Mouse (Mus musculus) ovary, postnatal 36 days (tissue): ENCODE results near the gene Lrmda.

Source experiments
- DNase-seq: peaks from one replicate; pipeline ENCODE4 v3.0.0; 2022; ENCODE audit warnings: low spot score, mixed read lengths

Lrmda gene

DNA sequence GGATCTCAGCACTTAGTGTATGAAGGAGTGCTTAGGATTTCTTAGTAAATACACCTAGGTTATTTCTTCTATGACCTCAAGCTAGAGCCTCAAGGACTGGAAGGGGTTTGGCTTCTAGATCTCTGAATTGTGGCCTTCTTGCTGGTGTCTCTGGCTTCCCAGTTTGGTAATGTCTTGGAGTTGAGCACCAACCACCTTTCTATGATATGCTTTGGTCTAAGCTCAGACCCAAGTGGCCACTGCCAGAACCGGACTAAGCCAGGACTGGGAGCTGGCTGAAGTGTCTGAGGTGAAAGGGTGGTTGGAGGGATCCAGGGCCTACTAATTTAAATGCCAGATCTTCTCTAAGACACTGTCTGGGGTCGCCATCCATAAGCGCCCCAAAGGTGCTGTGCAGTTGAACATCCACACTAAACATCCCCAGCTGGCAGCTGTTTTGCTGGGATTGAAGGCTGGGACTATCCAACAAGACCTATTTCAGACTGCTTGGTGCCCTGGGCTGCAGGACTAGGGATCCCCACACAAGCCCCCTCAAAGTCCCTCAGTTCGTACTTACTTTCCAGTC is 27.1 kb upstream of the Lrmda start:
- no peak for DNase-seq

DNA sequence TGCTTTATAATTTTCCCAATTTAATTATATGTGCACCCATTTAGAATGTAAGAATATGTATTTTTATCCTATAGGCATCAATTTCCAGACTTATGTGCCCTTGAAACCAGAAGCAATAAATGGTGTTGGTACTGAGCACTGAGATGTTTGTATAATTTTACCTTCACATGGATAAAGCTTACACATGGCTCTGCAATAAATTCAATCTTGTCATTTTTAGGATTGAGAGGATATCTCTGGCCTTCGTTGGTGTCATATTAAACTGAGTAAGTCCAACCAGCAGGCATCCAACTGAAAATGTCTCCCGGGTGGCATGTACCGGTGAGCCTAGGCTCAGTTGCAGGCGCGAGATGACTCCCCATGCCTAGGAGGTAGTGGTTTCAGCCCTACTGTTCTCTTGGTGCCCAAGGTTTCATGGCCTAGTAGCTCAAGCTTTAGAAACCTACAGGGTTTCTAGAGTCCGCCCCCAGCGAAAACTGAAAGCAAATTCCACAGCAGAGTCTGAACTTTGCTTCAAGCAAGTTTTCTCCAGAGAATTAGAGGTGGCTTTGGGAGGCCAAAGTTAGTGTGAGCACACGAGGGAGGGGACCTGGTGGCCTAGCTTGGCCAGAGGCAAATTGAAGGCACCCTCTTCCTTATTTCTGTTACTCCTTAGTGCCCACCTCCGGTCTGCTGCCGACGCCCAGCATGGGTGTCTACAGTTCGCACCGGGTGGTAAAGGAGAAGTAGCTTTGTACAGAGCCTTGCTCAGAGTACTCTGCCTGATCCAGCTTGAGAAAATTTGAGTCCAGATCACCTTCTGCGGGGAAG is 26.1 kb upstream of the Lrmda start:
- DNase-seq, result peak; percentile 31

DNA sequence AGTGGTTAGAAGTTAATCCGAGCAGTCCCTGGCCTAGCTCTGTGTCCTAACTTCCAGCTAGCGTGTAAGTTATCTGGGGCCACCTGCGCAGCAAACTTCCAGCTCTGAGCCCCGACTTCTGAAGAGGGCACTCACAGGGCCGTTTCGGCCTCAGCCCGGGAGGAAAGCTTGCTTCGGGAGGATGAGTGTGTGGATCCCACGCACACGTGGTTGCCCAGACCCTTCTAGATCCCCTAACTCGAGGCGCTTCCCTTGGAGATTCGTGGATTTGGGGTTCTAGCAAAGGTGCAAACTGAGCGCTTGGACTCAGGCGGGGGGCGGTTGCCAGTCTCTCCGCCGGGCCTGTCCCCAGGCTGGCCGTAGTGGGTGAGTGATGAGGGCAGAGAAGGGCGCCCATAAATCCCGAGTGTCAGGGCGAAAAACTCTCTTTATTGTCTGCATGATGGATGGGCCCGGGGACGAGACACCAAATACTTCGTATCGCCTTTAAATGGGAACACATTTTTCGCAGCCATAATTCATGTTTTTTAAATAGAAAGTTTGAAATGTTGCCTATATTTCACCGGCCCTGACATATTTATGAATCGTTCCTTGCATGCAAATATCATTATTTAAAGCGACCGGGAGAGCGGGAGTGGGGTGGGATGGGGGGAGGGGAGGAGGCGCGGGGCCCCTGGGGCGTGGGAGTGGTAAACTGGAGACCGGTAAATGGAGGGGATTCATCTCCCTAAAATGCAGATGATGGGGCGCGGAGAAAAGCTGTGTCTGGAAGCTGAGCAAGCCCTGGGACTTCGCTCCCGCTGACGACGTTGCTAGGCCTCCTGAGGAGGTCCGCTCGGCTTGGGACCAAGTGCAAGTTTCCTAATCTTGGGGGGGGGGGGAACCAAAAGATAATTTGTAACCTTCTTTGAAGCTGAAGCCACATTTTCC is 25.2 kb upstream of the Lrmda start:
- peak; percentile 39 for DNase-seq

DNA sequence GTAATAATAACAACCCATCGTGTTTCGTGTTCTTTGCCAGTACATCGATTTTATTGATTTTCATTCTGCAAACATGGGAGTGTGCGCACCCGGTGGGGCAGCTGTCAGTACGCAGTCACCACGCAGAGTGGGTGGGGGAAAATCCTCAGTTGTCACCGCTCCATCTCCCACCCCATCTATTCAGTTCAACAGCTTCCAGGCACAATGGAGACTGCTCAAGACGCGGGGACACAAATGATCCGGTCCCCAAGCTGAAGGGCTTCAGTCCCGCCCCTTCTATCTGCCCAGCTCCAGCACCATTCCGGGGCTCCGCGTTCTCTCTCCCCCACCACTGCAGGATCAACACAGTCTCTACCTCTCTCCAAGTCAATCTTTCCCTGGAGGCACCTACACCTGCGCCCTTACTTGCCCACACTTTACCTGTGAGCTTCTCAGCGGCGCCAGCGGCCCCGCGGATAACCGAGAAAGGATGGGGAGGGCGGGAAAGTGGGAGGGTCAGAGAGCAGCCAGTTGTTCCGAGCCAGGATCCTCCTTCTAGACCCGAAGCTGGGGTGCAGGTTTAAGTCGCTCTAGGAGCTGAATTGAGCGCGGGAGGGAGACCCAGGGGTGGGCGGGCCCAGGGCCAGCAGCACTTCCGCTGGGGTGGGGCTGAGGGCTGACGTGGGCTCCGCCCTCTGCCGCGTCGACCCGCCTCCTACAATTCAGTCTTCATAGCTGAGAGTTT is 24.3 kb upstream of the Lrmda start:
- peak; percentile 79 for DNase-seq

DNA sequence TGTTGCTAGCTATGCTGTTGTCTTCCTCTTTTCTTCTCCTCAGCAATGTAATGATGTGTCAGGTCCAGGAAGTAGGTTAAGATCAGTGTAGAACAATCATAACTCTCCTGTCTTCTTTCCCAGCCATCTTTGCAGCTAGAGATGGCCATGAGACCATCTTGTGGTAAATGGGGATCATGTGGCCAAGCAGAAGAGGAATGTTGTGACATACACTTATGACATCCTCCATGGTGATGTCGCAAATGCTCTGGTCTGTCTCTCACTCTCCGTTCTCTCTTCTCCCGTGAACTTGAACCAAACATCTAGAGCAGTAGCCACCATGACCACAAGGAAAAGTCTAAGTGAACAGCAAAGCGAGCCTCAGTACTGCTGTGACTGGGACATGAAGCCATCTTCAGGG is 19.9 kb upstream of the Lrmda start:
- no peak for DNase-seq

DNA sequence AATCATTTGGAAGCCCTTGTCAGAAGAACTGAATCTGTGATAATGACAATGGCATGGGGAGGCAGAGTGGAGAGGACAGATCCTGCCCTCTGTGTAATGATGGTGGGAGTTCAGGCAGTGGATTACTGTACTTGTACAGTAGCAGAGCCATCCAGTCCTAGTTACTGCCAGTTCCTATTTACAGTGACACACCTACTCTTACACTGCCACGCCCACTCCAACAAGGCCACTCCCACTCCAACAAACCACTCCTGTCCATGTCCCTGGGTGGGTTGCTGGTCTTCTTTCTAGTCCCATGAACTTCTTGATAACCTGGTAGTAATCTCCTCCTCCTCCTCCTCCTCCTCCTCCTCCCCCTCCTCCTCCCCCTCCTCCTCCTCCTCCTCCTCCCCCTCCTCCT is 16.3 kb upstream of the Lrmda start:
- no peak for DNase-seq

DNA sequence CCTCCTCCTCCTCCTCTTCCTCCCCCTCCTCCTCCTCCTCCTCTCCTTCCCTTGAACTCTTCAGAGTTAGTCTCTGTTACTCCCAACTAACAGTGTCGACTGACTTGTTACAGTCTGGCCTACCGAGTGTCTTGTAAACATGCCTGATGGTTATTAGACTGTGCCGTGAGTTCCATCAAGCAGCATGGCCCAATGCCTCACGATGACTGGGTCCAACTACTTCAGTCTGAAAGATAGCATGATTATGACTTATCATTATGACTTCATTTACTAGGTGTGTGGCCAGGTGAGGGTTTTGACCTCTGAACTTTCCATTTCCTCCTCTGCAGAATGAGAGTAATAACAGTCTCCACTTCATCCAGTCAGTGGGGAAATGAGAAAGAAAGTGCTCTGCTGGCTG is 15.9 kb upstream of the Lrmda start:
- DNase-seq, result no peak

DNA sequence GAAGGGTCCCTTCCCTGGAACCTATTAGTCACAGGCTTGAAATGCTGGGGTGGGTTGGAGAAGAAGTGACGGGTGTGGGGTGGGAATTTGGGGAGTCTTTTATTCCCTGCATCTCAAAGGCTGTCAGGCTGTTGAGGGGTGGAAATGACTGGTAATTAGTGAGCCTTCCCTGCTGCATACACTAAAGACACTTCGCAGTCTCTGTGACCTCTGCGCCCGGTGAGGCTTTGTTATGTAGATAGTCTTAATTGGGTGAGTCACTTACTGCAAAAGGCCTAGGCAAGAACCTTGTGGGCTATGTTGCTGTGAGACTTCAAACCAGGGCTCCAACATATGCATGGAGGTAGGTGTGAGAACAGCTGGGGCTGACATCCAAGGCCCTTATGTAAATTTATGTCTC is 14.6 kb upstream of the Lrmda start:
- no peak for DNase-seq

DNA sequence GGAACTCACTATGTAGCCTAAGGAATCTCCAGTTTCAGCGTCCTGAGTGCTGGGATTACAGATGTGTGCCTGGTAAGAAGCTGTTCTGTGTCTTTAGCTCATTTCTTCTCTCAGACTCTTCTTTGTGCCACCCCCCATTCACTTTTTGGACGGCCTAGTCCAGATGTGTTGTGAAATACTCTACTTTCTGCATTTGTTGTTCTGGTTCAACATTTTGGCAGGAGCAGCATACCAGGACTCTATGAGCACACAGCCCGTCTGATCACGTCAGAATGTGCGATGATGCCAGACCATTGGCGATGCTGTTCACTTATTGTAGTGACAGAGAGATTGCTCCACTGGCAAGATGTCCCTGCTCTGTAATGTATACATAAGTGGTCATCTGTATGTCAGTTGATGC is 12.5 kb upstream of the Lrmda start:
- DNase-seq, result no peak

DNA sequence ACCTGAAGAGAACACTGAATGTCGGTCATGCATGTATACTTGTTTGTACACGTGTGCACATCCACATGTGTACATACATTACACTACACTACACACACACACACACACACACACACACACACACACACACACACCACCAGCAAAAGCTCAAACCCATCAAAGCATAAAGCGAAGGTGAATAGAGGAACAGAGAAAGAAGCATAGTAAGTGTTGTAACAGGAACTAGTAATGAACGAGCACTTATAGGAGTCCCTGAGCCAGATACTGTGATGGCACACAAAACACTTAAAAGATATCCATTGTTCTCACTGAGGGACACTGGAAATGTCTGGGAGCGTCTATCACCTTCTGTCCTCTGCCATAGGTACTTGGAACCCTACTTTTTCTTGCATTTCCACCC is 5.2 kb upstream of the Lrmda start:
- DNase-seq, result no peak

DNA sequence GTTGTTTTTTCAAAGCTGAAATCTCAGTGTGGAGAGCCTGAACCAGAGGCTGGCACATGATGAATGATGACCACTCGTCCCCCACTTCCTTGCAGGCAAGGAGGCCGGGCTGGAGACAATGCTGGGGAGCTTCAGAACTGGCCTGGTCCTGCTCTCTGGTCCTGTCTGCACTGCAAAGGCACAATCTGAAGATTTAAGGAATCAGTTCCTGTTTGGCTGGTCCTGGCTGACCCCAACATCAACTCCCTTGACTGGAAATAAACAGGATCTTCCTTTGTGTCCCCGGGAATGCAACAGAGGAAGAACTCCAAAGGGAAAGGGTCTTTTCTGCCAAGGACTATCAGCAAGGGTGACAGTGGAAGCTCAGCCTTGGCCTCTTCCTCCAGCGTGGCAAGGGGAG is 4.7 kb upstream of the Lrmda start:
- DNase-seq, result no peak

DNA sequence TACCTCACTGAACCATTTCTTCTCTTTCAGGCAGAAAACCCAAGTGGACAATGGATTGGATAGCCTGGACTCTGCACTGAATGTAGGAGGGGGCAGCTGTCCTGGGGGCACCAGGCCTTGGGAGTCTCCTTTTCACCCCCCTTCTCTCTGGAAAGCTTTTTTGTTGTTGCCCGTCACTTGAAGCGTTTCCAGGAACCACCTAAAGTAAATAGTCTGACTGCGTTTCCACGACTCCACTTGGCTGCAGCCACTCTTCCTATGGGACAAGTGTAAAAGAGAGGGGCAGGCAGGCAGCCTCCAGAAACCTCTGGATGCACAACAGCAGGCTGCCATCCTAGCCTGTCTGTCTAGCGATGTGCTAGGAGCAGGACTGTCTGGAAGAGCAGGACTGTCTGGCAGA is 2.5 kb upstream of the Lrmda start:
- DNase-seq, result no peak

DNA sequence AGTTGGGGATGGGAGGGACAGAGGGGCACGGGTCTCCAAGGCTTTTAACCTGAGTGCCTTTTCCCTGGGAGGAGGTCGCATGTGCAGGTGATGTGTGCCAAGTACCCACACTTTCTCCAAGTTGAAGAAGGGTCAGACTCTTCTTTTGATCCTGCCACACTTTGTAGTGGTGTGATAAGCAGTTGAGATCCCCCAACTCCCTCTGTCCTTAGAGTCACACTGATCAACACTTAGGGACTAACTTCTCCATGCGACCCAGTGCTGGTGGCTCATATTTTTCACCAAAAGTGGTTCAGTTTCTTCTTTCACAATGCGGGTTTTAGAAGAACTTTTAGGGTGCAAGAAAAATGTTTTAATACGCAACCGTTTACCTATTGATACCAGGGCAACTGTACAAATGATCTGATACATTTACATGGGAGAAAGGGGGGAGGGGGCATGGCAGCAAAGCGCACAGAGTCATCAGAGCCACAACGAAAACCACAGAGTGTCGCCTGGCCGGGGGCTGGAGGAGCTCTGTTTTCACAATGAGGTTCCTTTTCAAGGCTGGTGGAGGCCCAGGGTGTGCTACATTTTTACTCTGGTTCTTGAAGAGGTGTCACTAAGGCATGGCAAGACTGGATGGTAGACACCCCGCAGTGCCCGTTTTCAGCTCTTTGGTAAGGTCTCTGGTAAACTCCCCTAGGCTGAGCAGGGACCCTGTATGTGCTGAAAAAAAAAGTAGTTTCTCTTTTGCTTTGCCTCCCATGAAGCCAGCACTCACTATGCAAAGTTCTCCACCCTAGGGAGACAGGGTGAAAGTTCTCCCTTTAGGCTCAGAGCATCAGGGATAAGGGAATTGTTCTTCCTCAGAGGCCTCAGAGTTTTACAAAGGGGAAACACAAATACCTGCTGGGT is 685 bp downstream of the Lrmda start:
- DNase-seq, result no peak

DNA sequence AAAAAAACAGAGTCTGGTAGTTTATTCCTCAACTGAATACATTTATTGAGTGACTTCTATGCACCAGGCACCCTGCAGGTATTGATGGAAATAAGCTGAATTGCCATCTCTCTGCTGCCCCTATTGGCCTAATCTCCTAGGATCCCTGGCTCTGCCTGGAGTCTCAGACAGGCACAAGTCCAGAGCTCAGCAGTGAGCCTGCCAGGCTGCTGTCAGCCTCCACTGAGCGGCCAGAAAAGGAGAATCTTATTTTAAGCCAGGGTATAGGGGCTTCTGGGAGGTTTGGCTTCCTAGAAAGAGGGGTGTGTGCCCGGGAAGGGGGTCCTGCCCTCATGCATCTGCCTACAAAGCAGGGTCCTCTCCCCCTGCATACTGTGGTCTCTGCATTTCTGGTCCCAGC is 1.4 kb downstream of the Lrmda start:
- DNase-seq, result peak; percentile 33

DNA sequence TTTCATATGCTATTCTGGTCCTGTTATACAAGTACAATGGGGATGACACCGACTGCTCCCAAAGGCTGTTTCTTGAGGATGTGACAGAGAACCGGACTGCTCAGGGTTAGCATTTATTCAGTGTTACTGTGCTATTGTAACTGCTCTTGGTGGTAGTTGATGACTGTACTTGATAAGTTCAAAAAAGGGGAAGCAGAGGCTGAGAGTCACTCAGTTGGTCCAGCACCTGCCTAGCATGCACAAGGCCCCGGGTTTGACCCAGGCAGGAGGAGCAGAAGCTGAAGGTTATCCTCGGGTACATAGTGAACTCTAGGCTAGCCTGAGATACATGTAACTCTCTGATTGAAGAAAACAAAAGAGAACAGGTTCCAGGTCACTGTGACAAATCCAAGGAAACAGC is 4.0 kb downstream of the Lrmda start:
- DNase-seq, result no peak

DNA sequence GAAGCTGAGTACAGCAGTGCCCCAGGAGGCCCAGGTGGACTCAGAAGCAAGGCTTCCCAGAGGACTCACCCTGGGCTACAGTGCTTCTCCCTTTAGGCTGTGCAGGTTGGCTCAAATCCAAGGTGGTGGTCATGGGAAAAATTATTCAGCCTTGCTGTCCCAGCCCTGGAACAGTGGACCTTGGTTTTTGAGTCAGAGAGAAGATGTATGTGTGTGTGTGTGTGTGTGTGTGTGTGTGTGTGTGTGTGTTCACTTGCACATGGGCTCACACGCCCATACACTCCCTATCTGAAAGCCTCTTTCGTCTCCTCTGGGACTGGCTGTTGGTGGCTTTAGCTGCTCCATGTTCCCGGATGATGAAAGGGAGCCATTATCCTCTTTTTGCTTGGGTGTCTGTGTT is 16.4 kb downstream of the Lrmda start:
- DNase-seq, result no peak

DNA sequence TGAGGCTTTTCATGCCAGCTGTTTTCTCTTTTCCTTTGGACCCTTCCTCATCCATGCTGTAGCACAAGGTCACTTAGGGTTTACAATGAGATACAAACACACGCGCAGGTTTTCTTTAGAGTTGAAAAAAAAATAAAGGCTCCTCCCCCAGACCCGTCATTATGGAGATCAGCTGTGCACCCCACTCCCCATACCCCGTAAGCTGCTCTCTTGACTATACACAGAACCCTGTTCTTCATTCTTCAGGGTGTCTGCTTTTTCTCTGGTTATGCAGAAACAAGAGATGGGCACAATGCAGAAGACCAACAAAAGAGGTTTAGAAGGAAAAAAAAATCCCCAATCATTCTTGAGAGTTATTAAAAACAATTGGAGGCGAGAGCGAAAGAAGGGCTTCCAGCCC is 16.8 kb downstream of the Lrmda start:
- DNase-seq, result no peak

DNA sequence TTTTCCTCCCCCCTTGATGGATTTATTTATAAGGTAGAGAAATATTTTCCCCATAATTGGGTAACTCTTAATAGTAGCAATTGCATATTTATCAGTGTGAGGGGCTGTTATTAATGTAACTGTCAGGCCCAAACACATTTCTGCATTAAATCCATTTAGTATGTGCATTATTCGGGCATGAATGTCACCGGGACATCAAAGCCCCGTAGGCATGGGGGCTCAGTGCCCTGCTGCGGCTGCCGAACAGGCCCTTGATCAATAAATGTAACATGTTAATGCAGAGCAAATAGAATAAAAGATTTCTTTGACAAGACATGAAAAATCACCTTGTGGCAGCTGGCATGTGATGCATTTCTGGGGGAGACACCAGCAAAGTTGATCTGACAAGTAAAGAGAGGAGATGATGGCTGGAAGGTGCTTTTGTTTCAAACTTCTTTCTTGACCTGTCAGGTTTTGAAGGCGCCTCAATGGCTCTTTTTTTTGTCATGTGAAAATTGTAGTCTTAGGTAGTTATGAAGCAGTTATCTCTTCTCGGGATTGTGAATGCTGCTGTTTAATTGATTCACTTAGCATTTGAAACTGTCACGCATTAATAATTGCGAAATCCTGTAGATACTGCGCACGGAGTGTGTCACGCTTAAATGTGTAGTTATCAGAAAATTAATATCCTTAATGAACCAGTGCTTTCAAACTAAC is 17.4 kb downstream of the Lrmda start:
- DNase-seq, result no peak

DNA sequence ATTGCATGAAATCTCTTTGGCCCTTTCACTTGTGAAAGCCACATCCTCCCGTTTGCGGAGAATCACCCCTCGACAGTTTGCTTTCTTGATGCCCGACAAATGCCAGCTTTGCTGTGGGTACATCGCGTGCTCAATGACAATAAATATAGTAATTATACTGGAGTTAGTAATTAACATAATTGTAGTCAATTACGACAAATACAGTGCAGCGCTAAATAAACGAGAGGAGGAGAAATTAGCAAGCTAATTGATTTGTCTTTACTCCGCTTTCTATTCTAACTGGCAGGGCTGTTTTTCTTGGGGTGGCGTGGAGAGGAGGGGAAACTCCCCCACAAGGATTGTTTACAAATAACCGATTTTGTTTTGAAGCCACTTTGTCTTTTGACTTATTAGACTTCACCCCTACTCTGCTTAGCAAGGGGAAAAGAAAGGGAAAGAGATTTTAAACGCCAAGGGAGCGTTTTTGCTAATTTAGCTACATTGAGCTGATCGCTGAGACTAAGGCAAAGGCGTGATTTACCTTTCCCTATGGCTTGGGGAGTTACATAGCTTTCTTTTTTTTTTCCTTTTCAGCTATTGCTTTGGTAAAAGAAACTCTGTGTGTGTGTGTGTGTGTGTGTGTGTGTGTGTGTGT is 18.1 kb downstream of the Lrmda start:
- DNase-seq, result no peak

DNA sequence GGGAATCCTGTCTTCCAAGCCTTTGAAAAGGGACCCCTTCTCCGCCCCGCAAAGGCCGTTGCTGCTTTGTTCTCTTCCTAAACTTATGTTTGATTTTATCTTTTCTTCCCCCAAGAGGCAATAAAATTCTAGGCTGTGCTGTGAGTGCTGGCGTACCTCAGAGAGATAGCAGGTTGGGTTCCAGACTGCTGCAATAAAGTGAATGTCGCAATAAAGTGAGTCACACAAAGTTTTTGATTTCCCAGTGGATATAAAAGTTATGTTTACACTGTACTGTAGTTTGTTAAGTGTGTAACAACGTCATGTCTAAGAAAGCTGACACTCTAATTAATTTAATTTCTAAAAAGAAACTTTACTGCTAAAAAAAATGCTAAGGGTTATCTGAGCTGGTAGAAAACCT is 22.6 kb downstream of the Lrmda start:
- DNase-seq, result no peak
